Mouse (Mus musculus): ENCODE data around the gene Palmd. TPM values are rescaled to one million over a fixed set of nuclear protein-coding genes. Genes with fewer than 3 reads are reported as not detected.

The Palmd gene
- polyA plus RNA-seq, 1 experiment from 2014 or later = 8.0 TPM

GRCm38 (mm10) chr3:116936934-116937691 is 31.7 kb downstream of the Palmd start:
- no peak overlapping the region for H3K4me3 ChIP-seq (replicated peaks)
- WGBS = 56% methylated on average over 4 of the region's 4 CpGs
- no peak for ATAC-seq (ENCODE audit: insufficient number of reproducible peaks, insufficient read depth, low FRiP score, low TSS enrichment, low read depth)
- H3K9ac ChIP-seq (replicated peaks) = no peak overlapping the region
- no peak overlapping the region for H3K4me2 ChIP-seq
- no peaks in the 10 kb centered on the region for H3K36me3 ChIP-seq
- H3K27me3 ChIP-seq = no peaks in the 10 kb centered on the region
- H3K9me3 ChIP-seq = 0 out of 2 replicates have a peak, but pooled peaks cover 6% of the 10 kb centered on the region
- H3K4me1 ChIP-seq (replicated peaks) = no peaks in the 10 kb centered on the region
- H3K27ac ChIP-seq = no peak overlapping the region

GRCm38 (mm10) chr3:116933158-116933557 is 35.6 kb downstream of the Palmd start:
- 93% methylated on average over 1 of the region's 1 CpGs for WGBS
- H3K27ac ChIP-seq = no peak overlapping the region
- ATAC-seq (ENCODE audit: insufficient number of reproducible peaks, insufficient read depth, low FRiP score, low TSS enrichment, low read depth) = no peak

GRCm38 (mm10) chr3:116928994-116929393 is 39.8 kb downstream of the Palmd start:
- H3K9me3 ChIP-seq = no peaks in the 10 kb centered on the region
- no peak overlapping the region for H3K4me2 ChIP-seq
- no peak overlapping the region for H3K4me3 ChIP-seq (replicated peaks)
- no peaks in the 10 kb centered on the region for H3K4me1 ChIP-seq (replicated peaks)
- 0 out of 2 replicates have a peak overlapping the region, but pooled peaks have one; percentile 2 for H3K27ac ChIP-seq
- H3K27me3 ChIP-seq = no peaks in the 10 kb centered on the region
- ATAC-seq (ENCODE audit: insufficient number of reproducible peaks, insufficient read depth, low FRiP score, low TSS enrichment, low read depth) = no peak
- H3K9ac ChIP-seq (replicated peaks) = no peak overlapping the region
- WGBS = 86% methylated on average over 4 of the region's 4 CpGs
- no peaks in the 10 kb centered on the region for H3K36me3 ChIP-seq

More at GRCm38 (mm10) chr3:116933158-116933557, 35.6 kb downstream of the Palmd start:
- H3K36me3 ChIP-seq = no peaks in the 10 kb centered on the region
- H3K4me1 ChIP-seq (replicated peaks) = no peaks in the 10 kb centered on the region
- no peaks in the 10 kb centered on the region for H3K27me3 ChIP-seq
- H3K4me3 ChIP-seq (replicated peaks) = no peak overlapping the region
- no peak overlapping the region for H3K4me2 ChIP-seq
- H3K9me3 ChIP-seq = no peaks in the 10 kb centered on the region
- no peak overlapping the region for H3K9ac ChIP-seq (replicated peaks)

DNA sequence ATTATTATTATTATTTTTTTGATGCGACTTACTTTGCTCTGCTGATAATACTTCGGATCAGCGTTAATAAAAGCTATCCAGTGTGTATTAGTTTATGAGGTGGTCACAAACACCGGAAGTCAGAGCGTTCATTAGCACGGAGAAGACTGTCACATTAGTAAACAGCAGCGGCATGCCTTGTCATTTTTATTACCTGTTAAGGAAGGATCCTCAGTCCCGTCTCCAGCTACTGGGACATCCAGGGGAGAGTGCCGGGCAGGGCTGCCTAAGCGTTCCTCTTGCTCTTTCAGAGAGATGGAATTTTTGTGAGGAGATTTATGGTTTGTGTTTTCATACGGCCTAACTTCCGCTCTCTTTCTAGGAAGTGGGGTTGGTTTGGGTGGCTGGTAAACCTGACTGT is 45.7 kb downstream of the Palmd start:
- Histone ChIP-seq H3K4me3 (replicated peaks) (no peak overlapping the region), H3K27ac (no peak overlapping the region), H3K27me3 (no peaks in the 10 kb centered on the region), H3K4me1 (replicated peaks) (no peaks in the 10 kb centered on the region), H3K36me3 (no peaks in the 10 kb centered on the region), H3K9ac (replicated peaks) (no peak overlapping the region), H3K9me3 (no peaks in the 10 kb centered on the region), H3K4me2 (peak overlapping the region; percentile 32; the same call in 1 of the 2 replicates)
- no peak for ATAC-seq (ENCODE audit: insufficient number of reproducible peaks, insufficient read depth, low FRiP score, low TSS enrichment, low read depth)
- WGBS = 35% methylated on average over 12 of the region's 12 CpGs

- no peak overlapping the region for H3K27ac ChIP-seq
- no peaks in the 10 kb centered on the region for H3K4me1 ChIP-seq (replicated peaks)
- WGBS = 88% methylated on average over 3 of the region's 3 CpGs
- ATAC-seq (ENCODE audit: insufficient number of reproducible peaks, insufficient read depth, low FRiP score, low TSS enrichment, low read depth) = no peak
- H3K27me3 ChIP-seq = no peaks in the 10 kb centered on the region
- no peaks in the 10 kb centered on the region for H3K9me3 ChIP-seq
- no peak overlapping the region for H3K9ac ChIP-seq (replicated peaks)
- no peak overlapping the region for H3K4me3 ChIP-seq (replicated peaks)
- no peaks in the 10 kb centered on the region for H3K36me3 ChIP-seq
- H3K4me2 ChIP-seq = no peak overlapping the region
Measured at GRCm38 (mm10) chr3:116921535-116921934, 47.3 kb downstream of the Palmd start.

GRCm38 (mm10) chr3:116917016-116917415 is 51.8 kb downstream of the Palmd start:
- no peak overlapping the region for H3K27ac ChIP-seq
- no peaks in the 10 kb centered on the region for H3K36me3 ChIP-seq
- no peaks in the 10 kb centered on the region for H3K4me1 ChIP-seq (replicated peaks)
- WGBS = 90% methylated on average over 4 of the region's 4 CpGs
- H3K4me3 ChIP-seq (replicated peaks) = no peak overlapping the region
- H3K4me2 ChIP-seq = no peak overlapping the region
- no peak overlapping the region for H3K9ac ChIP-seq (replicated peaks)
- no peaks in the 10 kb centered on the region for H3K9me3 ChIP-seq
- no peaks in the 10 kb centered on the region for H3K27me3 ChIP-seq
- no peak for ATAC-seq (ENCODE audit: insufficient number of reproducible peaks, insufficient read depth, low FRiP score, low TSS enrichment, low read depth)

DNA sequence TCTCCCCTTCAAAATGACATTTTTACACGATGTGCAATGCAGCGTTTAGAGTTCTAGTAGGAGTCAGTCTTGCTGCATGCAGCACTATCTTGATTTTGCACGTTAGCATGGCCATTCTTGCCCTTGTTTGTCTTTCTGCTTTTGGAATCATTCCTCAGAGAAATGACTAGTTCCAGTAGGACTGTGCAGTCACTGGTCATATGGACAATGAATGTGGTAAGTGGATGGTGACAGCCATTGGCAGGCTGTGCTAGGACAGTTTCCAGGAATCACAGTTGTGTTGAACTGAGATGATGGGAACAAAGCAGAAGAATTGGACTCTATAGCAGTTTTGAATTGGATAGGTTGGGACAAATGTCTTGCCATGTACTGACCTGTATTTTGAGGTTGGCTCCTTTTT is 53.9 kb downstream of the Palmd start:
- H3K36me3 ChIP-seq = no peaks in the 10 kb centered on the region
- H3K4me2 ChIP-seq = no peak overlapping the region
- no peaks in the 10 kb centered on the region for H3K9me3 ChIP-seq
- H3K27me3 ChIP-seq = no peaks in the 10 kb centered on the region
- WGBS = 84% methylated on average over 3 of the region's 3 CpGs
- no peak overlapping the region for H3K27ac ChIP-seq
- ATAC-seq (ENCODE audit: insufficient number of reproducible peaks, insufficient read depth, low FRiP score, low TSS enrichment, low read depth) = no peak
- no peak overlapping the region for H3K9ac ChIP-seq (replicated peaks)
- H3K4me1 ChIP-seq (replicated peaks) = no peaks in the 10 kb centered on the region
- H3K4me3 ChIP-seq (replicated peaks) = no peak overlapping the region

GRCm38 (mm10) chr3:116914374-116914773 is 54.4 kb downstream of the Palmd start:
- ATAC-seq (ENCODE audit: insufficient number of reproducible peaks, insufficient read depth, low FRiP score, low TSS enrichment, low read depth) = no peak
- no peak overlapping the region for H3K9ac ChIP-seq (replicated peaks)
- whole genome bisulfite sequencing = 84% methylated on average over 6 of the region's 6 CpGs
- H3K27ac ChIP-seq = no peak overlapping the region
- no peaks in the 10 kb centered on the region for H3K27me3 ChIP-seq
- H3K4me3 ChIP-seq (replicated peaks) = no peak overlapping the region
- H3K4me1 ChIP-seq (replicated peaks) = no peaks in the 10 kb centered on the region
- no peak overlapping the region for H3K4me2 ChIP-seq
- H3K9me3 ChIP-seq = no peaks in the 10 kb centered on the region
- H3K36me3 ChIP-seq = no peaks in the 10 kb centered on the region

- Histone ChIP-seq H3K27ac (no peak overlapping the region), H3K9me3 (no peaks in the 10 kb centered on the region), H3K9ac (replicated peaks) (no peak overlapping the region), H3K27me3 (no peaks in the 10 kb centered on the region), H3K4me3 (replicated peaks) (no peak overlapping the region), H3K36me3 (no peaks in the 10 kb centered on the region), H3K4me1 (replicated peaks) (no peaks in the 10 kb centered on the region), H3K4me2 (no peak overlapping the region)
- no peak for ATAC-seq (ENCODE audit: insufficient number of reproducible peaks, insufficient read depth, low FRiP score, low TSS enrichment, low read depth)
- 88% methylated on average over 9 of the region's 9 CpGs for WGBS
Measured at GRCm38 (mm10) chr3:116906596-116906995, 62.2 kb downstream of the Palmd start.

DNA sequence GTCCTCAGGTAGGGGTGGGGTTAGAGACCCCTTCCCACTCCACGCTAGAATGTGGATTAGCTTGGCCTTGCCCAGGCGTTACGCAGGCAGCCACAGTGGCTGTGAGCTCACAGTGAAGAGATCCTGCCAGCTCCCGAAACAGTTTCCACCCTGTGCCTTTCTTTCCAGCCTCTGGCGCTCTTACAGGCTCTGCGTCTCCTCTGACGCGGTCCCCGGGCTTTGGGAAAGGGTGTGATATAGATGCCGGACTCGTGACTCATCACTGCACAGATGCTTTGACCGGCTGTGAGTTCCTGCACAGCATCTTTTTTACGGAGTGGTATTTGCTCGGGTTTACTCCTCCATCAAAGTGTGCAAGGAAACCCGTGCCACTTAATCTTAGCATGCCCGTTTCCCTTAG is 62.9 kb downstream of the Palmd start:
- Histone ChIP-seq H3K36me3 (no peaks in the 10 kb centered on the region), H3K27ac (no peak overlapping the region), H3K4me3 (replicated peaks) (no peak overlapping the region), H3K27me3 (no peaks in the 10 kb centered on the region), H3K9me3 (no peaks in the 10 kb centered on the region), H3K9ac (replicated peaks) (no peak overlapping the region), H3K4me1 (replicated peaks) (no peaks in the 10 kb centered on the region), H3K4me2 (no peak overlapping the region)
- ATAC-seq (ENCODE audit: insufficient number of reproducible peaks, insufficient read depth, low FRiP score, low TSS enrichment, low read depth) = no peak
- WGBS = 75% methylated on average over 16 of the region's 16 CpGs

DNA sequence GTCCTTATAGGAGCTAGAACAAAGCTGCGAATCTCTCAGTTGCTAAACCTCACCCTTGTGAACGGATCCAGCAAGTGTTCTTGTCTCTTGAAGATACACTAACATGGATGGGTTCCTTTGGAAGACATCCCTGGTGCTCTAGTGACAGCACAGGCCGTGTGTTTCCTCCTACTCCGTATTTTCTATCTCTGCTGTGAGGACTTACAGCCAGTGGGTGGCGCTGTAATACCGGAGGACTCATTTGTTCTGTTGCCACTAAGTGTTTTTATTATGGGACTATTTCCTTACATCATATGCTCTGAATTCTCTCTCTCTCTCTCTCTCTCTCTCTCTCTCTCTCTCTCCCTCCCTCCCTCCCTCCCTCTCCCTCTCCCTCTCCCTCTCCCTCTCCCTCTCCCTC is 64.6 kb downstream of the Palmd start:
- Histone ChIP-seq H3K27ac (no peak overlapping the region), H3K9me3 (no peaks in the 10 kb centered on the region), H3K27me3 (no peaks in the 10 kb centered on the region), H3K36me3 (no peaks in the 10 kb centered on the region), H3K4me2 (no peak overlapping the region), H3K9ac (replicated peaks) (no peak overlapping the region), H3K4me3 (replicated peaks) (no peak overlapping the region), H3K4me1 (replicated peaks) (no peaks in the 10 kb centered on the region)
- 23% methylated on average over 6 of the region's 6 CpGs for WGBS
- ATAC-seq (ENCODE audit: insufficient number of reproducible peaks, insufficient read depth, low FRiP score, low TSS enrichment, low read depth) = no peak

DNA sequence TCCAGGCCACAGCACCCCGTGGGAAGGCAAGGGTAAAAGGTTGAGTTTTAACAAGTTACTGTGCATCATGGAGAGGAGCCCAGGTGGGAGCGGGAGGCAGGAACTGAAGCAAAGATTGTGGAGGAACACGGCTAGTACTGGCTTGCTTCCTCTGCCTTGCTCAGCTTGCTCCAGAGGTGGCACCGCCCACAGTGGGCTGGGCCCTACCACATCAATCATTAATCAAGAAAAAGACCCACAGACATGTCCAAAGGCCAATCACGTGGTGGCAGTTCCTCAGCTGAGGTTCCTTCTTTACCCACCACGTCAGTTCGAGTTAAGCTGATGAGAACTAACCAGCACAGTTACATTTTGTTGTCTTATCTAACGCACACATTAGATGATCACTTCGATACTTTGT is 75.9 kb downstream of the Palmd start:
- Histone ChIP-seq H3K4me3 (replicated peaks) (no peak overlapping the region), H3K27me3 (no peaks in the 10 kb centered on the region), H3K9ac (replicated peaks) (no peak overlapping the region), H3K27ac (no peak overlapping the region), H3K36me3 (no peaks in the 10 kb centered on the region), H3K9me3 (no peaks in the 10 kb centered on the region), H3K4me2 (no peak overlapping the region), H3K4me1 (replicated peaks) (no peaks in the 10 kb centered on the region)
- 77% methylated on average over 9 of the region's 9 CpGs for WGBS
- no peak for ATAC-seq (ENCODE audit: insufficient number of reproducible peaks, insufficient read depth, low FRiP score, low TSS enrichment, low read depth)

Data from limb, embryonic 12.5 days (tissue).